Mouse (Mus musculus) cerebellum, adult 2 months (tissue): ENCODE data around the gene Sdk1. TPM values are rescaled to one million over a fixed set of nuclear protein-coding genes. Genes with fewer than 3 reads are reported as not detected.

Experiments
- DNase-seq, 2 experiments: peaks; one replicate each; pipeline ENCODE4 v3.0.0; 2021
- H3K27ac ChIP-seq: fragments of 200-500 bp; 2 replicates; pipeline ENCODE4 v1.5.1; 2012; ENCODE audit warnings: low read length, control low read depth, inconsistent platforms; ENCODE audit not compliant: insufficient read depth
- H3K27me3 ChIP-seq: fragments of 200-500 bp; 2 replicates; pipeline ENCODE4 v1.6.1; 2012; ENCODE audit warnings: inconsistent platforms, mild to moderate bottlenecking, low read length, moderate library complexity; ENCODE audit not compliant: control insufficient read depth, insufficient read depth
- H3K4me1 ChIP-seq: fragments of 200-500 bp; 2 replicates; pipeline ENCODE4 v1.6.1; 2011; ENCODE audit warnings: low read length; ENCODE audit not compliant: control insufficient read depth, insufficient read depth
- H3K4me3 ChIP-seq: fragments of 200-500 bp; replicated peaks from 2 replicates; pipeline ENCODE3; 2011; ENCODE audit warnings: mild to moderate bottlenecking, low read depth, low read length, control low read depth; ENCODE audit not compliant: insufficient read depth
- CTCF ChIP-seq: fragments of 200-500 bp; IDR thresholded peaks from 2 replicates; pipeline ENCODE4 v1.5.1; 2011; ENCODE audit warnings: low read depth, mild to moderate bottlenecking, control low read depth, low read length, moderate library complexity, borderline replicate concordance; ENCODE audit not compliant: insufficient read depth
- POLR2A ChIP-seq: fragments of 200-500 bp; IDR thresholded peaks from 2 replicates; pipeline ENCODE4 v1.6.1; 2011; ENCODE audit warnings: low read length, control low read depth, borderline replicate concordance; ENCODE audit not compliant: insufficient read depth
- WGBS: fragments of 180-500 bp; shearing (Covaris S2); methylation state at CpG from one replicate; pipeline ENCODE4 v1.1.7; 2018; 5-methylcytosine and 5-hydroxymethylcytosine counted together
- polyA plus RNA-seq: library from polyadenylated mRNA; depleted of rRNA; stranded (reverse); fragments of >200 nt; gene quantifications from 2 replicates; pipeline ENCODE4 v1.2.3, GENCODE M21; 2012; rRNA removed

The Sdk1 gene
- polyA plus RNA-seq, 1 experiment: 1.5 TPM

DNA sequence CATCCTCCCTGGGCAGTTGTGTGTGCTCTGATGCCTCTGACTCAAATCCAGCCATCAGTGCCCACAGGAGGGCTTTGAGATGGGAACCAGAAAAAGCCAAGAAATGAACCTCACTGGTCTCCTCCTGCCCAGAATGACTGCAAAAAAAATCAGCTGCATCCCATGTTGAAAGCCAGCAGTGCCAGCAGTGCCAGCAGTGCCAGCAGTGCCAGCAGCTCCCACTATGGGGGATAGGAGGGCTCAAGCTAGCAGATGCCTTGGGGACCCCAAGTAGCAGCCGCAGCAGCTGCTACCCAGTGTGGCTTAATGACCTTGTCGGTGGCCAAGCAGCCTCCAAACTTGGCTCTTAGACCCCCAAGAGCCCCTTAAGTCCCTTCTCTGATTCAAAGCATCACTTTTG lies 1001.8 kb downstream of the Sdk1 start:
- H3K4me1 ChIP-seq: no peaks in the 10 kb centered on the region
- DNase-seq: no peak
- TF ChIP-seq POLR2A (no peak), CTCF (no peak)
- no peak overlapping the region for H3K4me3 ChIP-seq
- H3K27ac ChIP-seq: no peak overlapping the region
- H3K27me3 ChIP-seq: no peaks in the 10 kb centered on the region
- 33% methylated on average over 2 of the region's 2 CpGs for WGBS

DNA sequence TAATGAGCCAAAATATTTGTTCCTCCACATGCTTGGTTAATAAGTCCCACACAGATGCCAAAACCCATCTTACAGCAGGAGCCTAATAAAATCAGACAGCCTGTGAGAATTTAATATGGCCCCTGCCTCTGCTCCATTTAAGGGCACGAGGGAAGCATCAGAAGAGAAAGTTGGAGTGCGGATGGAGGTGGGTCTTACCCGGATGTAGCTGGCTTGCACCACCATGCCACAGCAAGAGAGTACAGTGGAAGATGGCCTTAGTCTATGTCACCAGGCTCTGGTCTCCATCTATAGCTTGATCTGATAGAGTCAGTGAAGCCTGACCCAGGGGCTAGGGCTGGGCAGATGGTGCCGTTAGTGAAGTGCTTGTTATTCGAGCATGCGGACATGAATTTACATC lies 1014.9 kb downstream of the Sdk1 start:
- H3K27ac ChIP-seq: no peak overlapping the region
- H3K4me1 ChIP-seq: no peaks in the 10 kb centered on the region; the same call in 1 of the 2 replicates
- H3K27me3 ChIP-seq: no peaks in the 10 kb centered on the region
- H3K4me3 ChIP-seq: no peak overlapping the region
- peak in 1 of 2 experiments; percentile 12 for DNase-seq
- no peak for TF ChIP-seq POLR2A
- TF ChIP-seq CTCF: no peak
- 29% methylated on average over 6 of the region's 6 CpGs for WGBS

DNA sequence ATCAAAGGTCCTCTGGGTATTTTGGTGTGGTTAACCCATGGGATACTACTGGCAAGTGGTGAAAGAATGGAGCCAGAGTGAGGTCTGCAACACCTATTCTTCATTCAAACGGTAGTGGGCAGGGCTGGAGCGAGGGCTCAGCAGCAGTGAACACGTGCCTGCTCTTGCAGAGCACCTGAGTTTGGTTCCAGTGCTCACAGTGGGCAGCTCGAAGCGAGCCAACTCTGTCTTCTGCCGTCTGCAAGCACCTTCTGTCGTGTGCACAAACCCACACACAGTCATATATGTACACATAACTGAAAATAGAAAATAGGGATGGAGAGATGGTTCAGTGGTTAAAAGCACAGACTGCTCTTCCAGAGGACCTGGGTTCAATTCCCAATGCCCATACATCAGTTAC lies 1017.4 kb downstream of the Sdk1 start:
- no peak overlapping the region for H3K27ac ChIP-seq
- no peak overlapping the region for H3K4me3 ChIP-seq
- no peaks in the 10 kb centered on the region; the same call in 1 of the 2 replicates for H3K4me1 ChIP-seq
- no peaks in the 10 kb centered on the region for H3K27me3 ChIP-seq
- peak; percentile 37 to 69 for DNase-seq
- 18% methylated on average over 7 of the region's 7 CpGs for WGBS
- no peak for TF ChIP-seq POLR2A
- TF ChIP-seq CTCF: peak; percentile 29; the same call in 1 of the 2 replicates

DNA sequence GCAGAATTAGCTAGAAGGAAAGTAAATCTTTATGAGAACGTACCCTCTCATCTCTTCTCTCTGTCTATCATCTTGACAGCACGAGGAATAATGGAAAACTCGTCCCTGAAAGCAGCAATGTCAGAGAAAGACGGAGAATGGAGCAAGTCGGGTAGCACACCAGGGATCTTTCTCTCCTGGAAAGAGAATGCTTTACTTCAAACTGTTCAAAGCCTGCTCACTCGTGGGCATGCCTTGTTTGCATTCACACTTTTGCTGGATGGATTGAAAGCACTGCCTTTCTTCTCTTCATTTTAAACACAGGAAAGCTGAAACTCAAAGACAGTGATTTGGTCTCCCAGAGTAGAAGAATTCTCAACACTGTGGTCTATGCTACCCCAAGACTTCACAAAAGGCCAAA lies 1020.8 kb downstream of the Sdk1 start:
- TF ChIP-seq POLR2A (no peak), CTCF (no peak)
- H3K27me3 ChIP-seq: no peaks in the 10 kb centered on the region
- no peaks in the 10 kb centered on the region; the same call in 1 of the 2 replicates for H3K4me1 ChIP-seq
- no peak overlapping the region for H3K27ac ChIP-seq
- no peak for DNase-seq
- 69% methylated on average over 6 of the region's 6 CpGs for WGBS
- H3K4me3 ChIP-seq: no peak overlapping the region

Other genes with a start within 250 kb of the Sdk1 start
- 0.25 and 0.44 TPM in 2 replicates for gene Card11, start 240.9 kb upstream of the Sdk1 start, polyA plus RNA-seq